Mouse (Mus musculus) heart, embryonic 12.5 days (tissue): Measurements from ENCODE around the gene Acsf3. TPM values are rescaled to one million over a fixed set of nuclear protein-coding genes. Genes with fewer than 3 reads are reported as not detected.
A peak's percentile ranks its signal among the peaks of the same experiment; 100 is the strongest.

ENCODE experiments used
- ATAC-seq: fragments of 200-750 bp; cut with Nextera tagmentation; 2 replicates; pipeline ENCODE4 v1.8.0; 2017; ENCODE audit warnings: moderate TSS enrichment, moderate library complexity; ENCODE audit not compliant: insufficient number of reproducible peaks, low FRiP score
- H3K27ac ChIP-seq: fragments of 300-500 bp; sonication (generic); 2 replicates; pipeline ENCODE4 v1.5.1; 2016; ENCODE audit warnings: mild to moderate bottlenecking, moderate library complexity; ENCODE audit not compliant: poor library complexity, severe bottlenecking
- H3K27me3 ChIP-seq: fragments of 300-500 bp; sonication (generic); replicated peaks from 2 replicates; pipeline ENCODE4 v1.6.1; 2016; ENCODE audit warnings: mild to moderate bottlenecking, moderate library complexity
- H3K36me3 ChIP-seq: fragments of 300-500 bp; sonication (generic); 2 replicates; pipeline ENCODE4 v1.6.1; 2016; ENCODE audit warnings: mild to moderate bottlenecking, moderate library complexity
- H3K4me1 ChIP-seq: fragments of 300-500 bp; sonication (generic); replicated peaks from 2 replicates; pipeline ENCODE4 v1.6.1; 2016; ENCODE audit warnings: mild to moderate bottlenecking
- H3K4me2 ChIP-seq: fragments of 300-500 bp; sonication (generic); 2 replicates; pipeline ENCODE4 v1.6.1; 2016; ENCODE audit warnings: mild to moderate bottlenecking, moderate library complexity
- H3K4me3 ChIP-seq: fragments of 300-500 bp; sonication (generic); 2 replicates; pipeline ENCODE4 v1.5.1; 2016; ENCODE audit warnings: mild to moderate bottlenecking
- H3K9ac ChIP-seq: fragments of 300-500 bp; sonication (generic); 2 replicates; pipeline ENCODE4 v1.6.1; 2016; ENCODE audit warnings: mild to moderate bottlenecking, moderate library complexity
- H3K9me3 ChIP-seq: fragments of 300-500 bp; sonication (generic); replicated peaks from 2 replicates; pipeline ENCODE4 v1.6.1; 2016; ENCODE audit warnings: mild to moderate bottlenecking, moderate library complexity
- WGBS: fragments of 180-500 bp; shearing (Covaris S2); methylation state at CpG from one replicate; pipeline ENCODE4 v1.1.7; 2016; 5-methylcytosine and 5-hydroxymethylcytosine counted together
- polyA plus RNA-seq: library from polyadenylated mRNA; unstranded; fragments of >200 nt; fragmentation: Nextera tagmentation; extraction: Ambion mirVana; gene quantifications from 2 replicates; pipeline ENCODE4 v1.2.1, GENCODE M21; 2016

Gene Acsf3
- polyA plus RNA-seq, 1 experiment from 2014 or later, result 14.4 TPM

- peaks cover 4% of the 10 kb centered on the region for H3K27me3 ChIP-seq
- no peak overlapping the region for H3K4me2 ChIP-seq
- H3K9ac ChIP-seq, result no peak overlapping the region
- no peaks in the 10 kb centered on the region for H3K36me3 ChIP-seq
- H3K4me3 ChIP-seq, result no peak overlapping the region
- ATAC-seq, result 0 out of 2 replicates have a peak, but pooled peaks have one; percentile 7
- H3K4me1 ChIP-seq, result no peaks in the 10 kb centered on the region
- no peaks in the 10 kb centered on the region for H3K9me3 ChIP-seq
- H3K27ac ChIP-seq, result no peak overlapping the region
- WGBS, result 80% methylated on average over 8 of the region's 8 CpGs
Measured at GRCm38 (mm10) chr8:122834416-122834815, 59.1 kb downstream of the Acsf3 start.

- no peaks in the 10 kb centered on the region for H3K4me1 ChIP-seq
- no peak overlapping the region for H3K9ac ChIP-seq
- H3K9me3 ChIP-seq, result no peaks in the 10 kb centered on the region
- H3K4me3 ChIP-seq, result no peak overlapping the region
- no peak overlapping the region for H3K4me2 ChIP-seq
- no peak; the same call in 1 of the 2 replicates for ATAC-seq
- H3K27me3 ChIP-seq, result peaks cover 6% of the 10 kb centered on the region
- WGBS, result 27% methylated on average over 8 of the region's 8 CpGs
- no peaks in the 10 kb centered on the region for H3K36me3 ChIP-seq
- H3K27ac ChIP-seq, result no peak overlapping the region
Measured at GRCm38 (mm10) chr8:122834971-122835370, 59.7 kb downstream of the Acsf3 start.

GRCm38 (mm10) chr8:122836199-122836598, 60.9 kb downstream of the Acsf3 start:
- Histone ChIP-seq H3K4me3 (no peak overlapping the region), H3K36me3 (no peaks in the 10 kb centered on the region), H3K4me1 (peaks cover 3% of the 10 kb centered on the region; the same call in 1 of the 2 replicates), H3K9me3 (no peaks in the 10 kb centered on the region), H3K4me2 (no peak overlapping the region), H3K27me3 (peaks cover 16% of the 10 kb centered on the region), H3K9ac (no peak overlapping the region), H3K27ac (no peak overlapping the region)
- WGBS, result 87% methylated on average over 12 of the region's 12 CpGs
- ATAC-seq, result no peak

- no peak overlapping the region for H3K27ac ChIP-seq
- 78% methylated on average over 13 of the region's 13 CpGs for WGBS
- peaks cover 17% of the 10 kb centered on the region for H3K27me3 ChIP-seq
Measured at GRCm38 (mm10) chr8:122836696-122837095, 61.4 kb downstream of the Acsf3 start.

GRCm38 (mm10) chr8:122844161-122844560, 68.9 kb downstream of the Acsf3 start:
- WGBS, result 60% methylated on average over 3 of the region's 3 CpGs
- H3K9ac ChIP-seq, result no peak overlapping the region
- ATAC-seq, result no peak

More at GRCm38 (mm10) chr8:122836696-122837095, 61.4 kb downstream of the Acsf3 start:
- Histone ChIP-seq H3K4me2 (no peak overlapping the region), H3K4me1 (peaks cover 3% of the 10 kb centered on the region; the same call in 1 of the 2 replicates), H3K4me3 (no peak overlapping the region), H3K9ac (no peak overlapping the region), H3K36me3 (no peaks in the 10 kb centered on the region), H3K9me3 (no peaks in the 10 kb centered on the region)
- ATAC-seq, result no peak

GRCm38 (mm10) chr8:122845662-122846061, 70.4 kb downstream of the Acsf3 start:
- Histone ChIP-seq H3K4me3 (no peak overlapping the region), H3K4me2 (no peak overlapping the region), H3K9ac (no peak overlapping the region), H3K9me3 (no peaks in the 10 kb centered on the region), H3K27ac (no peak overlapping the region), H3K4me1 (peaks cover 15% of the 10 kb centered on the region), H3K36me3 (no peaks in the 10 kb centered on the region), H3K27me3 (peaks cover 35% of the 10 kb centered on the region)
- 61% methylated on average over 4 of the region's 4 CpGs for WGBS
- ATAC-seq, result no peak

More at GRCm38 (mm10) chr8:122844161-122844560, 68.9 kb downstream of the Acsf3 start:
- no peaks in the 10 kb centered on the region for H3K36me3 ChIP-seq
- H3K4me3 ChIP-seq, result no peak overlapping the region
- no peak overlapping the region for H3K4me2 ChIP-seq
- peaks cover 18% of the 10 kb centered on the region for H3K4me1 ChIP-seq
- no peak overlapping the region for H3K27ac ChIP-seq
- H3K9me3 ChIP-seq, result no peaks in the 10 kb centered on the region
- peaks cover 33% of the 10 kb centered on the region for H3K27me3 ChIP-seq

GRCm38 (mm10) chr8:122847829-122848561, 72.7 kb downstream of the Acsf3 start, which contains the start of gene Cdh15:
Gene Cdh15 (plus strand): TSS chr8:122847966.
- Histone ChIP-seq H3K27ac (no peak within 1 kb of the TSS), H3K4me1 (peaks cover 15% of the 10 kb centered on the region), H3K9ac (no peak within 1 kb of the TSS; the same call in 1 of the 2 replicates), H3K36me3 (no peaks in the 10 kb centered on the region), H3K27me3 (peaks cover 42% of the 10 kb centered on the region), H3K4me3 (peak within 1 kb of the TSS; percentile 19; the same call in 1 of the 2 replicates), H3K9me3 (no peaks in the 10 kb centered on the region), H3K4me2 (peak within 1 kb of the TSS; percentile 56)
- peak; percentile 76 for ATAC-seq
- WGBS, result 15% methylated on average over 18 of the region's 18 CpGs

GRCm38 (mm10) chr8:122849152-122849910, 74.0 kb downstream of the Acsf3 start:
- Histone ChIP-seq H3K9me3 (no peaks in the 10 kb centered on the region), H3K27ac (no peak overlapping the region), H3K4me3 (no peak overlapping the region), H3K27me3 (peaks cover 55% of the 10 kb centered on the region), H3K4me2 (no peak overlapping the region), H3K36me3 (no peaks in the 10 kb centered on the region), H3K4me1 (peaks cover 23% of the 10 kb centered on the region), H3K9ac (no peak overlapping the region)
- ATAC-seq, result no peak
- WGBS, result 65% methylated on average over 7 of the region's 11 CpGs

GRCm38 (mm10) chr8:122850641-122851240, 75.5 kb downstream of the Acsf3 start:
- Histone ChIP-seq H3K4me2 (no peak overlapping the region), H3K9ac (no peak overlapping the region), H3K36me3 (no peaks in the 10 kb centered on the region), H3K27me3 (peaks cover 61% of the 10 kb centered on the region), H3K4me1 (peaks cover 21% of the 10 kb centered on the region), H3K27ac (no peak overlapping the region), H3K4me3 (no peak overlapping the region), H3K9me3 (no peaks in the 10 kb centered on the region)
- ATAC-seq, result no peak
- WGBS, result 59% methylated on average over 3 of the region's 3 CpGs

GRCm38 (mm10) chr8:122851692-122852545, 76.6 kb downstream of the Acsf3 start:
- Histone ChIP-seq H3K4me3 (no peak overlapping the region), H3K36me3 (no peaks in the 10 kb centered on the region), H3K27ac (no peak overlapping the region), H3K9ac (no peak overlapping the region), H3K27me3 (peaks cover 57% of the 10 kb centered on the region), H3K4me2 (no peak overlapping the region), H3K4me1 (peaks cover 15% of the 10 kb centered on the region), H3K9me3 (no peaks in the 10 kb centered on the region)
- no peak for ATAC-seq
- WGBS, result 82% methylated on average over 12 of the region's 12 CpGs
